Mouse (Mus musculus) neural tube, embryonic 13.5 days (tissue): ENCODE measurements around the gene Apoe. TPM values are rescaled to one million over a fixed set of nuclear protein-coding genes. Genes with fewer than 3 reads are reported as not detected.
A peak's percentile ranks its signal among the peaks of the same experiment; 100 is the strongest.

Source experiments
- ATAC-seq: fragments of 200-750 bp; cut with Nextera tagmentation; 2 replicates; pipeline ENCODE4 v1.8.0; 2017; ENCODE audit warnings: low read depth, mild to moderate bottlenecking, moderate TSS enrichment, moderate library complexity
- H3K27ac ChIP-seq: fragments of 300-500 bp; sonication (generic); replicated peaks from 2 replicates; pipeline ENCODE4 v1.5.1; 2015; ENCODE audit warnings: moderate library complexity, mild to moderate bottlenecking, inconsistent platforms
- H3K27me3 ChIP-seq: fragments of 300-500 bp; sonication (generic); 2 replicates; pipeline ENCODE4 v1.6.1; 2015; ENCODE audit warnings: mild to moderate bottlenecking, inconsistent platforms
- H3K36me3 ChIP-seq: fragments of 300-500 bp; sonication (generic); 2 replicates; pipeline ENCODE4 v1.6.1; 2015; ENCODE audit warnings: mild to moderate bottlenecking, inconsistent platforms
- H3K4me1 ChIP-seq: fragments of 300-500 bp; sonication (generic); replicated peaks from 2 replicates; pipeline ENCODE4 v1.6.1; 2015; ENCODE audit warnings: inconsistent platforms
- H3K4me2 ChIP-seq: fragments of 300-500 bp; sonication (generic); 2 replicates; pipeline ENCODE4 v1.6.1; 2015; ENCODE audit warnings: inconsistent platforms, mild to moderate bottlenecking, moderate library complexity
- H3K4me3 ChIP-seq: fragments of 300-500 bp; sonication (generic); 2 replicates; pipeline ENCODE4 v1.5.1; 2015; ENCODE audit warnings: mild to moderate bottlenecking, inconsistent platforms
- H3K9ac ChIP-seq: fragments of 300-500 bp; sonication (generic); 2 replicates; pipeline ENCODE4 v1.6.1; 2015; ENCODE audit warnings: moderate library complexity, mild to moderate bottlenecking, inconsistent platforms
- H3K9me3 ChIP-seq: fragments of 300-500 bp; sonication (generic); 2 replicates; pipeline ENCODE4 v1.6.1; 2016; ENCODE audit warnings: inconsistent platforms
- WGBS: fragments of 180-500 bp; shearing (Covaris S2); methylation state at CpG from one replicate; pipeline ENCODE4 v1.1.7; 2015; 5-methylcytosine and 5-hydroxymethylcytosine counted together
- polyA plus RNA-seq: library from polyadenylated mRNA; unstranded; fragments of >200 nt; fragmentation: Nextera tagmentation; extraction: Ambion mirVana; gene quantifications from 2 replicates; pipeline ENCODE4 v1.2.1, GENCODE M21; 2015

The Apoe gene
- polyA plus RNA-seq, 1 experiment from 2014 or later, result 440 TPM

DNA sequence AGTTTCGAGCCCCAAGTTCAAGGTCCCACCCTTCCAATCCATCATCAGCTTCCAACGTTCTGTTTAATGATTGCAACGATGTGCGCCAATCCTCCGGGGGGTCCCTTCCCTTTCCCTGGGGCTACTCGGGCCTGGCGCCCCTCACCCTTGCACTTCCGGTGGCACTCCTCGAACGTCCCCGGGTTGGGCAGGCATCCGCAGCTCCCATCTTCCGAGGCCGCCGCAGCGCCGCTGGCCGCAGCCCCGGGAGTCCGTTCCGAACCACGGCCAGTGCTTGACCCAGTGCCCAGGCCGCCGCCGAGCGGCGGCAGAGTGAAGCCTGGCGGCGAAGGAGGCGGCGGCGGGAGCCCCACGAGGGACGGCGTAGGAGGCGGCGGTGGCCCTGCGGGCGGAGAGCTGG, 15.8 kb upstream of the Apoe start:
- peak overlapping the region; percentile 84 for H3K27ac ChIP-seq
- peak overlapping the region; percentile 98 for H3K4me3 ChIP-seq
- H3K9ac ChIP-seq, result peak overlapping the region; percentile 97
- H3K4me1 ChIP-seq, result peaks cover 24% of the 10 kb centered on the region
- peaks cover 38% of the 10 kb centered on the region for H3K36me3 ChIP-seq
- H3K4me2 ChIP-seq, result peak overlapping the region; percentile 98
- no peaks in the 10 kb centered on the region for H3K27me3 ChIP-seq
- under 1% methylated on average over 39 of the region's 39 CpGs for WGBS
- no peaks in the 10 kb centered on the region for H3K9me3 ChIP-seq
- ATAC-seq, result no peak

DNA sequence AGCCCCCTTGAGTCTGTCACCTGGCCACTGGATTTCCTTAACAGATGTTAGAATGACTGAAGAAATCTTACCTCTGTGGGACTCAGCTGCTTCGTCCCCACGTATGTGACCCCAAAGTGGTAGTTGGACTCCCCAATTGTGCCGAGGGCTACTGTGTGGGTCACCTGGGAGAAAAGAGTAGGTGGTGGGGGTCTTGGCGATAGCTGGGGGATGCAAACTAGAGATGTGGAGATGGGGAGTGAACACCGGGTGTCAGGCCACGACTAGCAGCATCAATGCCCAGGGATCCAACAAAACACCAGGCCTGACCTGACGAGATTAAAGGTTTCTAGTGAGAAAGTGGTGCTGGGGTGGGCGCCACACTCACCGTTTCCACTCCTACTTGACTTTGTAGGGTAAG, 14.6 kb upstream of the Apoe start:
- Histone ChIP-seq H3K4me1 (peaks cover 24% of the 10 kb centered on the region), H3K4me3 (no peak overlapping the region), H3K27me3 (no peaks in the 10 kb centered on the region), H3K4me2 (peak overlapping the region; percentile 98; the same call in 1 of the 2 replicates), H3K27ac (no peak overlapping the region), H3K9ac (peak overlapping the region; percentile 97; the same call in 1 of the 2 replicates), H3K9me3 (no peaks in the 10 kb centered on the region), H3K36me3 (peaks cover 51% of the 10 kb centered on the region)
- WGBS, result 87% methylated on average over 9 of the region's 9 CpGs
- no peak for ATAC-seq

DNA sequence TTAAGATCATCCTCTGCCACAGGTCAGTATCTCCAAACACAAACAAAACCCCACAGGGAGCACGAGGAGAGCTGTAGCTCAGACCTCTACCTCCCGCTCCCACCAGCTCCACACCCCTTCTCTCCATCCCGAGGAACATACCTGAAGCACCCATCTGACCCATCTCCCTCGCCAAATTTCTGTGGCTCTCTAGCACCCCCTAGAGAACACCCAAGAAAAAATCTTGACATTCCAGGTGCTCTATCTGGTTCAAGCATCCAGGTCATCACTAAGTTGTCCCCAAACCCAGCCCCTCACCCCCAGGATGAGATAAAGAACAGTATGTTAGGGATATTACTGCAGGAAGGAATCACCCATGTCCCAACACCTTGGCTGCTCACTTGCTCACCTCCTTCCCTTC, 14.2 kb upstream of the Apoe start:
- Histone ChIP-seq H3K9ac (no peak overlapping the region), H3K36me3 (peaks cover 54% of the 10 kb centered on the region), H3K4me1 (peaks cover 24% of the 10 kb centered on the region), H3K4me2 (no peak overlapping the region), H3K4me3 (no peak overlapping the region), H3K27me3 (no peaks in the 10 kb centered on the region), H3K27ac (no peak overlapping the region), H3K9me3 (no peaks in the 10 kb centered on the region)
- no peak for ATAC-seq
- 63% methylated on average over 4 of the region's 4 CpGs for WGBS

DNA sequence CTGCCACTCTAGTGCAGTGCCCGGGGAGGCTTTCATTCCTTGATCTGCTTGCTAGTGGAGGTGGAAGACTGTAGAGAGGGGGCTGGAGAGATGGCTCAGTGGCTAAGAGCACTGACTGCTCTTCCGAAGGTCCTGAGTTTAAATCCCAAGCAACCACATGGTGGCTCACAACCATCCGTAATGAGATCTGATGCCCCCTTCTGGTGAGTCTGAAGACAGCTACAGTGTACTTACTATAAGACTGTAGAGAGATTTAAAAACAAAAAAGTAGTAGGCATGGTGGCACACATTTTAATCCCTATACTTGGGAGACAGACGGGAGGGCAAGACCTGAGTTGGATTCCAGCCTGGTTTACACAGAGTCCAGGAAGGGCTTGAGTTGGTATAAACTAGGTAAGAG, 13.4 kb upstream of the Apoe start:
- no peak overlapping the region for H3K4me3 ChIP-seq
- H3K36me3 ChIP-seq, result peaks cover 58% of the 10 kb centered on the region
- H3K27ac ChIP-seq, result no peak overlapping the region
- 80% methylated on average over 4 of the region's 4 CpGs for WGBS
- H3K9me3 ChIP-seq, result no peaks in the 10 kb centered on the region
- no peak overlapping the region for H3K4me2 ChIP-seq
- H3K27me3 ChIP-seq, result no peaks in the 10 kb centered on the region
- no peak overlapping the region for H3K9ac ChIP-seq
- ATAC-seq, result no peak
- peaks cover 24% of the 10 kb centered on the region for H3K4me1 ChIP-seq

DNA sequence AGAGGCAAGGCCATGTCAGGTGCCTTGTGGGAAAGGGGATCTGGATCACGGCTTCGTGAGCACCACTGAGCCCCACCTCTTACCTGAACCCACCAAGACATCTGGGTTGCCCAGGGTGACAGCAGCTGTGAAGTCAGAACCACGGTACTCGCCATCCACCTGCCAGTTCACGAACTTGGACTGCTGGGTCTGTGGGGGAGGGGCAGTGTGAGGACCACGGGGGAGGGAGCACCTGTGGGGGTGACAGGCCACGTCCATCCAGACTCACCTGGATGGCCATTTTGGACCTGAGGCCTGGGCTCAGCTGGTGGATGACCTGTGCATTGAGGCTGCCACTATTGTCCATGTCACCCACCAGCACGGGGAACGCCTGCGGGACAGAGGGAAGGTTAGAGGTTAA, 11.7 kb upstream of the Apoe start:
- H3K27ac ChIP-seq, result no peak overlapping the region
- H3K9ac ChIP-seq, result no peak overlapping the region
- H3K4me2 ChIP-seq, result no peak overlapping the region
- peaks cover 15% of the 10 kb centered on the region for H3K4me1 ChIP-seq
- H3K36me3 ChIP-seq, result peaks cover 70% of the 10 kb centered on the region
- no peak for ATAC-seq
- WGBS, result 93% methylated on average over 10 of the region's 10 CpGs
- H3K27me3 ChIP-seq, result no peaks in the 10 kb centered on the region
- H3K9me3 ChIP-seq, result no peaks in the 10 kb centered on the region
- H3K4me3 ChIP-seq, result no peak overlapping the region

DNA sequence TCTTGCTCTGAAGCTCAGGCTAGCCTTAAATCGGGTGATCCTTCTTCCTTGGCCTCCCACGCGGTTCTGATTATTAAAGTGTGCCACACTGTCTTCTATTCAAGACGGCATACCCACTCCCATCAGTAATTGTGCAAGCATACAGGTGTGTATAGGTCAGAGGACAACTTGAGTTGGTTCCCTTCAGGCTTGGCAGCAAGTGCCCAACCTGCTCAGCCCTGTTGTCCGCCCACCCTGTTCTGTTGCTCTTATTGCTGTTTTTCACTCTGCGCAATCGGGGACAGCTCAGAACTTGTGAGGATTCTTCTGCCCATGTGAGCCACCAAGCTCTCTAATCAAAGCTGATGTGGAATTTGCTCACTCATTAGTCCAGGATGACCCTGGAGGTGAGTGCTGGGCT, 6.3 kb upstream of the Apoe start:
- no peaks in the 10 kb centered on the region for H3K9me3 ChIP-seq
- H3K4me1 ChIP-seq, result 0 out of 2 replicates have a peak, but pooled peaks cover 7% of the 10 kb centered on the region
- ATAC-seq, result no peak
- 93% methylated on average over 7 of the region's 7 CpGs for WGBS
- H3K27ac ChIP-seq, result no peak overlapping the region
- no peaks in the 10 kb centered on the region for H3K27me3 ChIP-seq
- no peak overlapping the region for H3K4me2 ChIP-seq
- H3K9ac ChIP-seq, result no peak overlapping the region
- no peak overlapping the region for H3K4me3 ChIP-seq
- peaks cover 75% of the 10 kb centered on the region for H3K36me3 ChIP-seq

DNA sequence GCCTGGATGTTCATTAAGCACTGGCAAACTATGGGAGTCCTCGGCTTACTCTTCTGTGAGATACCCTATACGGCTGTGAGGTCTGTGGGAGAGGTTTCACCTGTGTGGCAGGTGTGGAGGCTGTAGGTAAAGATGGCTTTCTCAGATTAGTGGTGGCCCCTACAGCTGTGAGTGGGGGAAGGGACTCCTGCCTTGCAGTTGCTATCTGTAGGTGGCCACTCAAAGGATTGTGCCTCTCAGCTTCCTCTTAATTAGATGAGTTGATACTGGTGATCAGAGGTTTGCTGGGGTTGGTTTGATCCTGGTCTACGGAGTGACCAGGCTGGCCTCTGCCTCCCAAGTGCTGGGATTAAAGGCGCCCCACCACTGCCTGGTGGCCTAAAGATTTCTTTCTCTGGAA, 5.5 kb upstream of the Apoe start:
- H3K36me3 ChIP-seq, result peaks cover 67% of the 10 kb centered on the region
- no peak overlapping the region for H3K27ac ChIP-seq
- no peak overlapping the region for H3K4me2 ChIP-seq
- H3K4me1 ChIP-seq, result peaks cover 11% of the 10 kb centered on the region
- no peaks in the 10 kb centered on the region for H3K27me3 ChIP-seq
- no peaks in the 10 kb centered on the region for H3K9me3 ChIP-seq
- no peak overlapping the region for H3K4me3 ChIP-seq
- 95% methylated on average over 4 of the region's 4 CpGs for WGBS
- no peak overlapping the region for H3K9ac ChIP-seq
- no peak for ATAC-seq

DNA sequence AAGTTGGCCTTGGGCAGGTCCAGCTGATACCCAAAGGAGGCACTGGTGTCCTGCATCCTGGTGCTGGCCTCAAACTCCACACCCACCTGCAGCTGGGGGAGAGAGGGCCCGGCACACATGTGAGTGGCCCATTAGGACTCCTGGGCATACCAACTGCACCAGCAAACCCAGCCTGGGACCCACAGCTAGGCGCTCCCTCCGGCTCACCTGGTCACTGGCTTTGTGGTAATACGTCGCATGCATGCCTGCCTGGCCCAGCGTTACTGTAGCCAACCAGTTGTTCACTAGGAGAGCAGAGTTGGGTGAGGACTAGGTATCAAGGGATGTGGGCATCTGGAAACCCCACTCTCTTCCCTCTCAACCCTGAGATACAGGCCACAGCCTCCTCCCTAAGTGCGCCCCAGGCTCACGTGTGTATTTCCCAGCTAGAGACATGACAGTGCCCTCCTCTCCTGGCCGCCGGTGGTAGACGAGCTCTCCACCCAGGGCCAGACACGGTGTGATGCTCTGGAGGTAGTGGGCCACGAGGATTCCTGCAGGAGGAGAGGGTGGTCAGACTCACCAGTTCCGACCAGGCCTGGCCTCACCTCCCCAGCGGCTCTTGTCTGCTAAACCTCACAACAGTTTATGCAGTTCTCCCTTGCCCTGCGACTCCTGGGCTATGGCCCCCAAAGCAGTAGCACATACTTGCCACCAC, 4.0 kb upstream of the Apoe start:
- Histone ChIP-seq H3K4me1 (peaks cover 26% of the 10 kb centered on the region), H3K36me3 (peaks cover 54% of the 10 kb centered on the region), H3K9me3 (no peaks in the 10 kb centered on the region), H3K4me2 (no peak overlapping the region), H3K27ac (no peak overlapping the region), H3K9ac (no peak overlapping the region), H3K4me3 (no peak overlapping the region), H3K27me3 (no peaks in the 10 kb centered on the region; the same call in 1 of the 2 replicates)
- 92% methylated on average over 16 of the region's 16 CpGs for WGBS
- ATAC-seq, result no peak

DNA sequence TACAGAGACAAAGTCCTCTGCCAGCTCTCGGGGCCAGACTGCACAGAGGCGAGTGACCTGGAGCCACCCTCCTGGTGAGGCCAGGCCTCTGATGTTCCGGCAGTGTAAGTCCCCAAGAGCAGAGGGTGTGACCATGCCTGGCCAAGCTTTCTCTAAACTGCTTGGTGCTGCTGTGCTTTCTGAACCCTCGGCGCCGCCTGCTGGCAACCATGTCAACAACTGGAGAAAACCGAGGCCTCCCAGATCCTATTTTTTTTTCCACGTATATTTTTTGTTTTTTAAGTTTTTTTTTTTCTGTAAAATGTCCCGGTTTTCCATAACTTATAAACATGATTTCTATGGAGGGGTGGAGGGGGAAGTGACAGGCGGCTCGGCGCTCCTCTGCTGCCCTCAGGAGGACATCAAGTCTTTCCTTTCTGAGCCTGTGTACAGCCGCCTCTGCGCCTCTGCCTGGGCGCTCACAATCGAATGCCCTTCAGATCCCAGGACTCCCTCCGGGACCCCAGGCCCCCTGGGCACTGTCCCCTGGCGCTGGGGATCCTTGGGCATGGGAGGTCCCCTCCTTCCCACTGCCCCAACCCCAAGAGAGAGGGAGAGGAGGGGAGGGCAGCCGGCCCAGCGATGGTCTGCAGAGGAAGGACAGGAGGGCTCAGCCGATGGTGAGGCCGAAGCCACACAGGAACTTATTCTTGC, 2.2 kb upstream of the Apoe start:
- Histone ChIP-seq H3K36me3 (peaks cover 43% of the 10 kb centered on the region), H3K9me3 (no peaks in the 10 kb centered on the region), H3K4me2 (no peak overlapping the region), H3K4me3 (no peak overlapping the region), H3K4me1 (peaks cover 28% of the 10 kb centered on the region), H3K9ac (peak overlapping the region; percentile 31; the same call in 1 of the 2 replicates), H3K27me3 (peaks cover 4% of the 10 kb centered on the region; the same call in 1 of the 2 replicates), H3K27ac (peak overlapping the region; percentile 59)
- no peak for ATAC-seq
- 34% methylated on average over 22 of the region's 22 CpGs for WGBS

DNA sequence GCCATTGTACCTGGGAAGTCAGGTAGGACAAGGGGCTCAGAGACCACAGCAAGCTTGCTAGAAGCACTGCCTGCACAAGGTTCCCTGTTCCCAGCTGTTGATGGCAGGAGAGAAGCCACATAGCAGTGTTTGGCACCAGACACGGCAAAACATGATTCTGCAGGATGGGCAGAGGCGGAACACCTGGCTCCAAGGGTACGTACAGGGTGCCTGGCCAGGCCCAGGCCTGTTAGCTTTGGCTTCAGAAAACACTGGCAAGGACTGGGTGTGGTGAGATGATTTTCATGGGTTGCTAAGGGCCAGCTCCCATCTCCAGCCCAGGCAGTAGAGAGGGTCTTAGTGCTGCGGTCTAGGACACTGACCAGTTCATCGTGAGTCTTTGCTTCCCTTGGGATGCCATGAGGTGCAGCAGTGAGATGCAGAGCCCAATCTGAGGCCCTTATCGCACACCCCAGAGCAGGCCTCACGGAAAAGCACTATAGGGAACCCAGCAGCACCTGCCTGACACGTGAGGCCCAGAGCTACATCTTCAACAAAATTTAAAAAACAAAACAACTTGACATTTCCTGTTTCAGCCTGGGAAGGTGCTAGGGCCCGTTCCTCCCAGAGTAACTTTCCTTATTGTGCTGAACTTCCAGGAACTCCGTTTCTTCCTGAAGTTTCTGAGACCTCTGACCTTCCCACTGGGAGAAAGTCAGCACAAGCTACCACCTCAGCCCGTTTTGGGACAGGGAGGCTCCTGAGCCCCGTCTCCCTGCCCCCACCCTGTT, 1.5 kb upstream of the Apoe start:
- Histone ChIP-seq H3K4me2 (no peak overlapping the region), H3K4me1 (peaks cover 28% of the 10 kb centered on the region), H3K9me3 (no peaks in the 10 kb centered on the region), H3K4me3 (no peak overlapping the region), H3K9ac (no peak overlapping the region), H3K27me3 (peaks cover 4% of the 10 kb centered on the region; the same call in 1 of the 2 replicates), H3K27ac (peak overlapping the region; percentile 23; the same call in 1 of the 2 replicates), H3K36me3 (peaks cover 45% of the 10 kb centered on the region)
- WGBS, result 65% methylated on average over 12 of the region's 12 CpGs
- ATAC-seq, result no peak

DNA sequence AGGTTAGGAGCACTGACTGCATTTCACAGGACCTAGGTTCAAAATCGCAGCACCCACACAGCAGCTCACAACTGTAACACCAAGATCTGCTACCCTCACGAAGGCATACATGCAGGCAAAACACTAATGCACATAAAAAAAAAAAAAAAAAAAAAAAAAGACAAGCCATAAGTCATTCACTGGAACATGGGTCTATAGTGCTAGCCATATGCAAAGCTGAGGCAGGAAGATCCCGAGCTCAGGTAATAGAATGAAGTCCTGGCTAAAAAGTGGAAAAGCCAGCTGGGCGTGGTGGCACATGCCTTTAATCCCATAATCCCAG, 800 bp upstream of the Apoe start:
- Histone ChIP-seq H3K36me3 (peaks cover 38% of the 10 kb centered on the region), H3K27ac (no peak overlapping the region), H3K4me2 (peak overlapping the region; percentile 60; the same call in 1 of the 2 replicates), H3K9ac (0 out of 2 replicates have a peak overlapping the region, but pooled peaks have one; percentile 69), H3K4me1 (peaks cover 28% of the 10 kb centered on the region), H3K27me3 (peaks cover 4% of the 10 kb centered on the region; the same call in 1 of the 2 replicates), H3K4me3 (no peak overlapping the region), H3K9me3 (no peaks in the 10 kb centered on the region)
- 74% methylated on average over 4 of the region's 4 CpGs for WGBS
- no peak for ATAC-seq
